Mouse (Mus musculus) ovary, postnatal 36 days (tissue): ENCODE results near the gene Pdgfb.

Source experiments
- DNase-seq: peaks from one replicate; pipeline ENCODE4 v3.0.0; 2022; ENCODE audit warnings: low spot score, mixed read lengths

The Pdgfb gene

DNA sequence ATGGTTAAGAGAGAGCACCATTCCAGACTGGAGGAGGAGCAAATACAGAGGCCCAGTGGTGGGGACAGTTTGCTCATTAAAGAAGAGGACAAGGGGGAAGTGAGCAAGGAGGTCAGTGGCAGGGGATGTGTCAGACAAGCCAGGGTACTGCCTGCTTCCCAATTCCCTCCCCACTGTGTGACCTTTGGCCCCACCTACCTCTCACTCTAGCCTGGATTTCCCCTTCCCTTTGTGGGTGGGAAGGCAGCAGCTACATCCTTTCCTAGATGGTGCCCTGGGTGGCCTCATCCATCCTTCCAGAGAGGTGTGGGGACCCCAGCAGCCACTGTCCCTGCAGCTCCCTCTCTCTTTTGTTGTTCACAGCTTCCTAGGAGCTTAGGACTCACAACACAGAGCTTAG is 20.1 kb upstream of the Pdgfb start:
- DNase-seq: no peak

DNA sequence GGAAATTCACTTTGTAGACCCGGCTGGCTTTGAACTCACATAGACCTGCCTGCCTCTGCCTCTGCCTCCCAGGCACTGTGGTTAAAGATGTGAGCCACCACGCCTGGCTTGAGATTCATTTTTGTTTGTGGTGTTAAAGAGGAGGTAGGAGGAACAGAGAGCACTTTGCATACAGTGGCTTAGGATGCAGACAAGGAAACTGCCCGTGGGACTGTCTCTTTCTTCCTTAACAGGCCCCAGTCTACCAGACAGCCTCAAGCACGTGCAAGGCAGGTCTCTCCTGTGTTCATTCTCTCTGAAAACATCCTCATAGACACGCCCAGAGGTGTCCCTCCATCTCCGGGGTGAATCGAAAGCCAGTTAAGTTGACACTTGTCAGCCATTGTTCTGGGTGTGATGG is 19.6 kb upstream of the Pdgfb start:
- no peak for DNase-seq

DNA sequence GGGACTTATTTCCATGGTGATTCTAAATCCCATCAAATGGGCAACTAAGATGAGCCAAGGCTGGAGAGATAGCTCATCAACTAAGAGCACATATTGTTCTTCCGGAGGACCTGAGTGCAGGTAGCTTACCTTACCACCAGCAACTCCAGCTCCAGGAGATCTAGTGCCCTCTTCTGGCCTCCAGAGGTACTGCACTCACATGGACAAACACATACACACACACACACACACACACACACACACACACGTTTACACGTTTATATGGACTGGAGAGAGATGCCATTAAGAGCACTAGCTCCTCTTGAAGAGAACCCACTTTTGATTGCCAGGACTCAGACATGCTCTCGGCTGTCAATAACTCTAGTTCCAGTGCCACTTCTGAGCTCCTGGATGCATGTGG is 16.4 kb upstream of the Pdgfb start:
- no peak for DNase-seq

DNA sequence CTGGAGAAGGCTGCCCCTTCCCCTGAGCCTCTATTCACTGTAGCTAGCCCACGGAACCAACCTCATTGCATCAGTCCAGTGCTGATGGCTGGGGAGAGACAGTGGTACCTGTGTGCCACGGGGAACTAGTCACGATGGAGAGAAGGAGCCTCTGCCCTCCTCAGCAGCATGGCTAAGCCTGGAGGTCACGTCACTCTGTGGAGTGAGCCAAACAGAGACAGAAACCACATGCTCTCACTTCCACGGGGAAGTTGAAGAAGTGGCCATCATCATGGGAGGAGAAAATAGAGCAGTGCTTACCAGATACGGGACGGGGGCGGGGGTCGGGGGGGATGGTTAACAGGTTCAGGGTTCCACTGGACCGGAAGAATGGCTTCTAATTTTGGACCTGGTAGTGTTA is 15.6 kb upstream of the Pdgfb start:
- DNase-seq: no peak

GRCm38 (mm10) chr15:80028862-80029261 is 14.1 kb upstream of the Pdgfb start:
- no peak for DNase-seq

DNA sequence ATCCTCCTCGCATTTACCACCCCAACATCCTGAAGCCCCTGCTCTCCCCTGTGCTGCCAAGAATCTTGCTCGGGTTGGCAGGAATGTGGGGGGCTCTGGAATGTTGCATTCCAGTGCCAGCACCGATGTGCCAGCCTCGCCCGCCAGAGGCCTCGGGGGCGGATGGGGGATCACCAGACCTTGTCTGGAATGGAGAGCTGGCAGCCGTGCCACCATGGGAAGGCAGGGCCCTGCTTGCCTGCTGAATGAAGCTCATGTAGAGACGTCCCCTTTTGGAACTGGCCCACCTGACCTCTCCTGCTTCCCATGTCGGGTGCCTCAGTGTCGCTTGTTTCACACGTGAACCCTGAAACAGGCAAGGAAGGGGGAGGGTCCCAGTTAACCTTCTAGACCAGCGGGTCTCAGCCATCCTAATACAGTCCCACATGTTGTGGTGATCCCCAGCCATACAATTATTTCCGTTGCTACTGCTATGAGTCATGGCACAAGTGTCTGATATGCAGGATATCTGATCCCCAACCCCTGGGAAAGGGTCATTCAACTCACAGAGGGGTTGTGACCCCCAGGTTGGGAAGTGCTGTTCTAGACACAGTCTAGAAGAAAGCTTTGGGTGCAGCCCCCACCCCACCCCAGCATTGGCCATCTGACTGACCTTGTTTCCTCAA is 12.0 kb upstream of the Pdgfb start:
- DNase-seq: no peak

DNA sequence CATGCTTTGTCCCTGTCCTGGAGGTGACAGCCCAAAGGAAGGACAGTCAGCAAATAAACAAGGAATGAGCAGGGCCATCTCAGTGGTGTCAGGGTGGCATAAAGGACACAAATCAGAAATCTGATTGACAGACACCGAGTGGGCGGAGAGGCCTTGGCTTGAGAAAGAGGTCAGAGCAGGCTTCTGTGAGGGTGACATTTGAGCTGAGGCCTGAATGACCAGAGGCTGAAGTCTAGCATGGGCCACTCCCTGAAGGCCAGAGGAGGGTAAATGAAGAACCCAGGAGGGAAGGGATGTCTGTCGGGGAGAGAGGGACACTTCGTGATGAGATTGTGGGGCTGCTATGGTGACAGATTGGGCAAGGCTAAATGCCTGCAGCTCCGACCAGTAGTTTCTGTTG is 11.3 kb upstream of the Pdgfb start:
- DNase-seq: no peak

GRCm38 (mm10) chr15:80025615-80026014 is 10.8 kb upstream of the Pdgfb start:
- no peak for DNase-seq

DNA sequence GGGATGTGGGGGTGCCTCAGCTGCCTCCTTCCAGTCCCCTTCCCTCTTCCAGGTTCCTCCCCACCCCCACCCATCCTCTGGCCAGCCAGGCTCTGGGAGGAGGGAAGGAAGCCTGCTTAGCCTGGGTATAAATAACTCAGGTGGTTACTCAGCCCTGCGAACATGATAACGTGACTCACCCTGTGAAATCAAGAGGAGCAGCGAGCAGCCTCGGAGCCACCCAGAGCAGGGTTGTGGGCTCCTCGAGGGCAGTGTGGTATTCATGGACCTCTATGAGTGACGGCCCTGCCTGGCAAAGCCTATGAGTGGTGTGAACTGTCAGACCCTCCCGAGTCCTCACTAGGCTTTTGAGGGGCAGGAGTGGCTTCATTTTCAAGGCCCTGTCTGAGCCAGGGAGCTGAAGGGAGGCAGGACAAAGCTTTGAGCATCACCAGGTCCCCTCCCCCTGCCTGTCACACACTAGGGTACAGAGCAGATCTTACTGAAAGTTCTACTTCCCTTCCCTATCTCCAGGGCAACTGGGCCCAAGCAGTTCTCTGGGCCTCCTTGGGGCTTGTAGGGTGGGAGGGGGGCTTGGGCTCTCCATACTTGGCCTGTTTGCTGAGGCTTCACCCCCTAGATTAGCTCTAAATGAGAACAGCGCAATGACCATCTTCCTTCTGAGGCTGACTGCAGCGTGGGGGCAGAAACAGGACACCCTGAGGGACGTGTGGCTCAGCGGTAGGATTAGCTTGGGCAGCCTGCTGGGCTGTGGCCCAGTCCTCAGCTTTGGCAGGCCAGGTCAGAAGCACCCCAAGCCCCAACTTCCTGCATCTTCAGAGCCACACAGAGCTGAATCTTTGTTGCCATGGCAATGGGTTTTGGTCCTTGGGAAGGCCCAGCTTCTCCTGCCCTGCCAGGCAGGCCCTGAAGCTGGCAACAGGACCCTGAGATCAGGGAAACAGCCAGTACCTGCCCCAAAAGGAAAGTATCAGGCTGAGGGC is 9.8 kb upstream of the Pdgfb start:
- no peak for DNase-seq

GRCm38 (mm10) chr15:80020516-80020915 is 5.7 kb upstream of the Pdgfb start:
- DNase-seq: no peak

- DNase-seq: no peak
Observed at GRCm38 (mm10) chr15:80019625-80020024, 4.8 kb upstream of the Pdgfb start.

GRCm38 (mm10) chr15:80019220-80019619 is 4.4 kb upstream of the Pdgfb start:
- DNase-seq: no peak

DNA sequence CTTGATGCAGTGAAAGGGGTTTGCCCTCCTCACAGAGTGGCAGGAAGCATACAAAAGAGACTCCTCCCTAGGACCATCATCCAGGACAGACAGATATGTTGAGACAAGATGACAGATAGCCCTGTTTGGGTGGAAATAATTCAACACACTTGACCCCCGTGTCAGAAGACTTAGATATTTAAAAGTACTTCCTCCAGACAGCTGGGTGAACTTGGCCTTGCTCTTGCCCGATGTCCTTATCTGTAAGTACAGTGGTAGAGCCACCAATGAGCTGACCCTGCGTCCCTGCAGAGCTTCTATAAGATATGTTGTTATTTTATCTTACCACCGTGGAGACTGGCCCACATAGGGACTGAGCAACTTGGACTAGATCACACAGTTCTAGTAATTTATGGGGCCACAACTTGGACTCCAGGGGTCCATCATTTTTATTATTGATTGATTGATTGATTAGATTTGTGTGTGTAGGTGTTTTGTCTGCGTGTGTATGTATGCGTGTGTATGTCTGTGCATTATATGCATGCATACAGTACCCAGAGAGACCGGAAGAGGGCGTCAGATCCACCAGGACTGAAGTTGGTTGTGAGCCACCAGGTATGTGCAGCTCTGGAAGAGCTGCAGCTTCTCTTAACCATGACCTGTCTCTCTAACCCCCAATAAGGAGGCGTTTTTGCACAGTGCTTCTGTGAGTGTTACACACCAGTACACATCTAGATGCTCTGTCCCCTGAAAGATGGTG is 2.0 kb upstream of the Pdgfb start:
- DNase-seq: no peak

DNA sequence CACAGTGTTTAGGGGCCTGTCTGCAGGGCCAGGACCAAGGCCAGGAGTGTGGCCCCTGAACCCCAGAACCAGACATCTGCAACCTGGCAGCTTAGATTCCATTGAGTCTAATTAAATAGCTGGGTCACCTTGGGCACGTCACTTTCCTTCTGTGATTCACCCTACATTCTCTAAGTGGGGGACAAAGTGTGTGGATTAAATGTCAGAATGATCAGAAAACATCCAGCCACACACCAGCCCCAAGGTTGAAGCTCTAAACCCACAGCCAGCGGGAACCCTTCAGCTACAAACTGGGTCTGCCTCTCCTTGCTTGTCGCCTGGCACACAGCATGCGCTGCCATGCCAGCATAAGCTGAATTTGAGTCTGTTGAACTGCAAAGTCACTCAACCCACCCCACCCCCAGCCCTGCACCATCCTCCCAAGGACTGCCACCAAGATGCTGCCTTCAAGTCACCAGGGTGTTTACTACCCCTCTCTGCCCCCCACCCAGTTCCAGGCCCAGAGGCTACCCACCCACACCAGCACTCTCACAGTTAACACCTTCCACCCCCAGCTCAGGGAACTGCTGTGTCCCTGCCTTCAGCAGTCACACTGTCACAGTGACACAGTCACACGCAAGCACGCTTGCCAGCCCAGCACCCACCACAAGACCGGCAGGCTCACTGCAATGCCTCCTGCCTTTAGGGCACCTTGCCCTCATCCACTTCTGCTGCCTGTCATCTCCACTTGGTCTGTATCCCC is 605 bp upstream of the Pdgfb start:
- DNase-seq: no peak

DNA sequence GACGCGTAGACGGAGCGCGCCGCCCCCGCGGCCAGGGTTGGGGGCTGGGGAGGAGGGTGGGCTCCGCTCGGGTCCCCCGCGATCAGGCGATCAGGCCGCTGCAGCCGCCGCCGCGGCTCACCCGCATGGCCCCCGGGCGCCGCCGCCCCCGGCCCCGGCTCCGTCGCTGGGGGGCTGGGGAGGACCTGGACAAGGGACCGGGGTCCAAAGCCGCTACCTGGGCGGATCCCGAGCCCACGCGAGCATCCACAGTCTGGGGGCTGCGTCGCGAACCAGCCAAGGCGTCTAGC is 801 bp downstream of the Pdgfb start:
- DNase-seq: no peak

DNA sequence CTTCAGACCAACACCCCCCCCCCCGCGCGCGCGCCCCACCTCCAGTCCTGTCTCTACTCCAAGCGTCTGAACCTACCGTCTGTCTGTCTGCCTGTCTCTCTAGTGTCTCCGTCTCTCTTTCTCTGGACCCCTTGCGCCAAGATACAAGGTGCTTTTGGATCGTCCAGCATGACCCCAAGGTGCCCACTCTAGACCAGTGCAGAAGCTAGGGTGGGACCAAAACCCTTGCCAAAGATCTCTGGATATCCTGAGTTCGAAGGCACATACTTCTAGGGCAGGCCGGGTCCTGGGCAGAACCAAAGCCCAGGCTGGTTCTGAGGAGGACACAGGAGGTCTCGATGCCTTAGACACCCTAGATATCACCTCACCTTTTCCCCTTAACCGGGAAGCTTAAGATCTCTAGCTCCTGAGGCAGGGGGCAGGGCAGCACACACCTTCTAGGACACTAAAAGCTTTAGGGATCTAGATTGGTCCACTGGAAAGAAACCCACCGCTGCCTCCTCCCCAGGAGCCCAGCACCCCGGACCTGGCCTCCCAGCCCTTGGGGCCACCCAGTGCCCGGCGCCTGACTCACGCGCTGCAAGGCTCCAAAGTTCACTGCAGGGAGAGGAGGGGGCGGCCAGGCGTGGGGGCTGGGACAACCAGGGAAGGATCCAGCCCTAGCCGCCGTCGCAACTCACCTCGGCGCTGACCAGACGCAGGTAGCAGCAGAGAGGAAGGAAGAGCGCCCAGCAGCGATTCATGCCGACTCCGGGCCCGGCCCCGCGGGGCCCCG is 1.3 kb downstream of the Pdgfb start:
- peak; percentile 38 for DNase-seq

- peak; percentile 79 for DNase-seq
Observed at GRCm38 (mm10) chr15:80012527-80013201, 2.1 kb downstream of the Pdgfb start.

DNA sequence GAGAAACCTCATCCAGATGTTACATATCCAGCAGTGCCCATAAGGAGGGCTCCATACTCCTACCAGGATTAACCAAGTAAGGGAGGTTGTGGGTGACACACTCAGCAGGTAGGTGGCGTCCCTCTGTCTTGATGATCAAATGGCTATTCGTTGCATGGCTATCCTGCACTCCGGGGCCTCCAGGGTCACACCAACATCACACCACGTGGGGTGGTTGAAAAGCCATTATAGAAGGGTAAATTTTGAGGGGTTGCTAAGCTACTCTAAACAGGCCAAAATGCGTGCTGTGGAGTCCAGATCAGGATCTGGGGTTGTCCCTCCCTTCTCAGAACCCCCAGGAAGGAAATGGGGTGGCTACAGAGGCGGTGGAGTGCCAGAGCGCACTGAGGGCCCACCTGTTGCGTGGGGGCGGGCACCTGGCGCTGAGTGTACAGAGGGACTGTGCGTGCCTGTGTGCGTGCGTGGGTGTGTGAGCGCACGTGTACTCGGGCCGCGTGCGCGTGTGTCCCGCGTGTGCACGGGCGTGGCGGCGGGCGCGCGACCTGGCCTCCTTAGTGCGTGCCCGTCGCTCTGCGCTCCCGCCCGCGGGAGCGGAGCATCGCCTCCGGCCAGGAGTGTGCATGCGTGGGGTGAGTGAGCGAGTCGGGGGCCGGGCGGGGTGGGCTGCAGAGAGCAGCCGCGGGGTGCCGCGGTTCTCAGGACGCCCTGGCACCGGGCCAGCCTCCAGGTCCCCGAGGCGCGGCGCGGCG is 2.8 kb downstream of the Pdgfb start:
- DNase-seq: peak; percentile 49

- DNase-seq: no peak
Observed at GRCm38 (mm10) chr15:80011194-80011593, 3.6 kb downstream of the Pdgfb start.

- no peak for DNase-seq
Observed at GRCm38 (mm10) chr15:80010182-80010558, 4.6 kb downstream of the Pdgfb start.
